Mouse (Mus musculus) liver, postnatal 0 days (tissue): ENCODE results near the gene Zfp326.

Source experiments
- CTCF ChIP-seq: sonication (generic); IDR thresholded peaks from 2 replicates; pipeline ENCODE4 v1.5.1; 2016; ENCODE audit warnings: antibody characterized with exemption, low read depth
- EP300 ChIP-seq: IDR thresholded peaks from 2 replicates; pipeline ENCODE4 v1.6.1; 2016; ENCODE audit warnings: antibody characterized with exemption, low read depth, mild to moderate bottlenecking

- TF ChIP-seq CTCF (no peak), EP300 (no peak)
These were observed 3.4 kb upstream of the Zfp326 start for GRCm38 (mm10) chr5:105872916-105873315.
